Mouse (Mus musculus) liver, embryonic 14.5 days (tissue): ENCODE data around the gene Cep63. TPM values are rescaled to one million over a fixed set of nuclear protein-coding genes. Genes with fewer than 3 reads are reported as not detected.
A peak's percentile ranks its signal among the peaks of the same experiment; 100 is the strongest.

Experiments used
- ATAC-seq: fragments of 200-750 bp; cut with Nextera tagmentation; 2 replicates; pipeline ENCODE4 v1.8.0; 2017; ENCODE audit warnings: moderate number of reproducible peaks, mild to moderate bottlenecking, moderate library complexity; ENCODE audit not compliant: insufficient read depth
- DNase-seq, 3 experiments: peaks; one replicate each; pipeline ENCODE4 v3.0.0-alpha.2; 2012 to 2013; ENCODE audit warnings: low read depth in 3 of 3, low spot score in 3 of 3
- H3K27ac ChIP-seq: fragments of 300-500 bp; sonication (generic); 2 replicates; pipeline ENCODE4 v1.5.1; 2014; ENCODE audit warnings: moderate library complexity, mild to moderate bottlenecking, control low read depth, inconsistent platforms
- H3K27me3 ChIP-seq: fragments of 300-500 bp; sonication (generic); 2 replicates; pipeline ENCODE4 v1.6.1; 2014; ENCODE audit warnings: mild to moderate bottlenecking, low read length, moderate library complexity; ENCODE audit not compliant: control insufficient read depth, insufficient read depth
- H3K36me3 ChIP-seq: fragments of 300-500 bp; sonication (generic); replicated peaks from 2 replicates; pipeline ENCODE4 v1.6.1; 2014; ENCODE audit warnings: low read depth; ENCODE audit not compliant: control insufficient read depth, insufficient read depth
- H3K4me1 ChIP-seq, 2 experiments: fragments of 200-500 bp in 1 of 2; fragments of 300-500 bp in 1 of 2; sonication (generic) in 1 of 2; replicated peaks; 2 replicates each; pipeline ENCODE4 v1.6.1; 2012 to 2014; ENCODE audit warnings: antibody characterized with exemption in 1 of 2, inconsistent platforms in 1 of 2, low read length in 1 of 2; ENCODE audit not compliant: control insufficient read depth in 2 of 2, insufficient read depth in 2 of 2
- H3K4me2 ChIP-seq: fragments of 300-500 bp; sonication (generic); 2 replicates; pipeline ENCODE4 v1.6.1; 2014; ENCODE audit warnings: low read depth, mild to moderate bottlenecking, control low read depth, moderate library complexity
- H3K4me3 ChIP-seq, 2 experiments: fragments of 200-500 bp in 1 of 2; fragments of 300-500 bp in 1 of 2; sonication (generic) in 1 of 2; 2 replicates each; pipeline ENCODE4 v1.5.1; 2012 to 2014; ENCODE audit warnings: low read depth in 2 of 2, low read length in 2 of 2, mild to moderate bottlenecking in 2 of 2, control low read depth in 1 of 2, inconsistent platforms in 1 of 2, moderate library complexity in 1 of 2; ENCODE audit not compliant: insufficient read depth in 1 of 2
- H3K9ac ChIP-seq: fragments of 300-500 bp; sonication (generic); replicated peaks from 2 replicates; pipeline ENCODE4 v1.6.1; 2014; ENCODE audit warnings: mild to moderate bottlenecking, control low read depth, moderate library complexity
- H3K9me3 ChIP-seq: fragments of 300-500 bp; sonication (generic); 2 replicates; pipeline ENCODE4 v1.6.1; 2016; ENCODE audit warnings: low read length, mixed read lengths; ENCODE audit not compliant: control insufficient read depth
- CTCF ChIP-seq: IDR thresholded peaks from 2 replicates; pipeline ENCODE4 v1.5.1; 2016; ENCODE audit warnings: antibody characterized with exemption, low read depth, control low read depth
- EP300 ChIP-seq: IDR thresholded peaks from 2 replicates; pipeline ENCODE4 v1.6.1; 2016; ENCODE audit warnings: antibody characterized with exemption, low read depth
- WGBS: fragments of 180-500 bp; shearing (Covaris S2); extraction: QIAGEN DNeasy Blood & Tissue Kit; methylation state at CpG from one replicate; pipeline ENCODE4 v1.1.7; 2014; ENCODE audit not compliant: insufficient replicate concordance; 5-methylcytosine and 5-hydroxymethylcytosine counted together
- polyA plus RNA-seq, 2 experiments: library from polyadenylated mRNA; depleted of rRNA in 1 of 2; stranded (reverse) in 1 of 2; unstranded in 1 of 2; fragments of >200 nt; fragmentation: Nextera tagmentation in 1 of 2; extraction: Ambion mirVana in 1 of 2; gene quantifications; 2 replicates each; pipeline versions ENCODE4 v1.2.1 to v1.2.3; 2012 to 2014

The Cep63 gene
- polyA plus RNA-seq, 2 experiments = 5.7 to 16.7 TPM

- peaks cover 0 to 4% of the 10 kb centered on the region in 2 experiments; a peak in 1 of 4 replicates for H3K4me1 ChIP-seq
- ATAC-seq (no peak), DNase-seq (no peak)
- no peak overlapping the region for H3K27ac ChIP-seq
- no peak overlapping the region for H3K4me3 ChIP-seq
- H3K9me3 ChIP-seq = no peaks in the 10 kb centered on the region
- H3K9ac ChIP-seq = no peak overlapping the region
- H3K4me2 ChIP-seq = no peak overlapping the region
- TF ChIP-seq CTCF = no peak
- no peak for TF ChIP-seq EP300
- 58% methylated on average over 7 of the region's 7 CpGs for WGBS
- no peaks in the 10 kb centered on the region for H3K36me3 ChIP-seq
- H3K27me3 ChIP-seq = no peaks in the 10 kb centered on the region
Measured at GRCm38 (mm10) chr9:102638963-102639362, 12.6 kb upstream of the Cep63 start.

GRCm38 (mm10) chr9:102637115-102637514 lies 10.8 kb upstream of the Cep63 start:
- 62% methylated on average over 4 of the region's 4 CpGs for WGBS
- no peak for TF ChIP-seq CTCF
- TF ChIP-seq EP300 = no peak
- no peaks in the 10 kb centered on the region for H3K9me3 ChIP-seq
- peaks cover 0 to 1% of the 10 kb centered on the region in 2 experiments; a peak in 1 of 4 replicates for H3K4me1 ChIP-seq
- no peak overlapping the region for H3K27ac ChIP-seq
- H3K36me3 ChIP-seq = no peaks in the 10 kb centered on the region
- DNase-seq = no peak
- no peak overlapping the region for H3K4me3 ChIP-seq
- H3K9ac ChIP-seq = no peak overlapping the region
- H3K27me3 ChIP-seq = no peaks in the 10 kb centered on the region
- ATAC-seq = no peak
- no peak overlapping the region for H3K4me2 ChIP-seq

GRCm38 (mm10) chr9:102636553-102636952 lies 10.2 kb upstream of the Cep63 start:
- no peaks in the 10 kb centered on the region for H3K9me3 ChIP-seq
- H3K4me1 ChIP-seq = peaks cover 0 to 1% of the 10 kb centered on the region in 2 experiments; a peak in 1 of 4 replicates
- TF ChIP-seq EP300 = no peak
- TF ChIP-seq CTCF = peak; percentile 65
- ATAC-seq (no peak), DNase-seq (peak in 1 of 3 experiments; percentile 22)
- H3K36me3 ChIP-seq = no peaks in the 10 kb centered on the region
- H3K27ac ChIP-seq = no peak overlapping the region
- 4% methylated on average over 4 of the region's 4 CpGs for WGBS
- no peaks in the 10 kb centered on the region for H3K27me3 ChIP-seq
- no peak overlapping the region for H3K4me2 ChIP-seq
- no peak overlapping the region for H3K4me3 ChIP-seq
- no peak overlapping the region for H3K9ac ChIP-seq

- Histone ChIP-seq H3K4me3 (no peak overlapping the region), H3K4me1 (peaks cover 0 to under 1% of the 10 kb centered on the region in 2 experiments; a peak in 1 of 4 replicates), H3K9ac (no peak overlapping the region), H3K27me3 (no peaks in the 10 kb centered on the region), H3K36me3 (no peaks in the 10 kb centered on the region), H3K9me3 (no peaks in the 10 kb centered on the region), H3K4me2 (no peak overlapping the region), H3K27ac (no peak overlapping the region)
- no peak for DNase-seq
- no peak for TF ChIP-seq EP300
- no peak for TF ChIP-seq CTCF
- ATAC-seq = no peak
- 69% methylated on average over 8 of the region's 8 CpGs for WGBS
Measured at GRCm38 (mm10) chr9:102634453-102634852, 8.1 kb upstream of the Cep63 start.

GRCm38 (mm10) chr9:102632923-102633537 lies 6.7 kb upstream of the Cep63 start:
- Histone ChIP-seq H3K4me1 (peaks cover 2% of the 10 kb centered on the region in 2 experiments; a peak in 3 of 4 replicates), H3K4me2 (no peak overlapping the region), H3K4me3 (no peak overlapping the region), H3K27ac (no peak overlapping the region), H3K27me3 (no peaks in the 10 kb centered on the region), H3K36me3 (no peaks in the 10 kb centered on the region), H3K9ac (no peak overlapping the region), H3K9me3 (no peaks in the 10 kb centered on the region)
- TF ChIP-seq EP300 (no peak), CTCF (peak; percentile 81)
- peak; percentile 53 to 57 (median 55) for DNase-seq
- WGBS = 48% methylated on average over 1 of the region's 1 CpGs
- peak; percentile 55; the same call in 1 of the 2 replicates for ATAC-seq
